11 mouse cellular contexts compared by ENCODE assay signal in the genomic region with DNA sequence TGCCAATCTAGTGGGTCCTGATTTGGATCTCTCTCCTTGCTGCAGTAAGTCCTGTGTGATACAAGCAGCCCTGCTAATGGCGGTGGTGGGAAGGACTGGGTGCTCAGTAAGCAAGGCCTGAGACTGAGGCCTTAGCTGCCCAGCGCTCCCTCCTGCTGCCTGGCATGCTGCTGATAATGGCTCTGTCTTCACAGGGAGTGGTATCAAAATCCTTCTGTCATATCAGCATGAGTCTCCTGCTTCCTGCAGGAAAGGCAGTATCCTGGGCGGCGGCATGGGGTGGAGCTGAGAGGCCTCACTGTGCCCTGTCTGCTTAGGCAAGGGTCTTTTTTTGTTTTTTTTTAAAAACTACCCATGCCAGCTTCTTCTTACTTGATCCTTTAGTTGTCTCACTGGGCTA. TPM values are rescaled to one million over a fixed set of nuclear protein-coding genes. Genes with fewer than 3 reads are reported as not detected.
DNase-seq lines count a peak whose midpoint lies in the region; ATAC-seq and TF ChIP-seq lines count a peak whose summit lies in the region.
"Had no signal": no experiment of that assay in that cellular context is flagged by ENCODE, and none has a peak within 500 bp of the region (broad histone marks: within the 10 kb centered on the region; RNA-seq: fewer than 3 reads in every experiment).

No protein-coding gene starts in this region.

- no peak for DNase-seq in heart, adult 2 months
- no peak for DNase-seq in midbrain, embryonic 14.5 days
- DNase-seq in embryo, embryonic 10 days (ENCODE audit: low spot score), result no peak
- no peak for DNase-seq in right cerebral cortex, postnatal 4 days
- DNase-seq: left cerebral cortex, postnatal 4 days; right cerebral cortex, postnatal 14 days had no signal

- H3K4me2 ChIP-seq in heart, embryonic 11.5 days, result no peak overlapping the region; the same call in 1 of the 2 replicates
- H3K4me2 ChIP-seq in midbrain, embryonic 14.5 days (ENCODE audit: low read length), result no peak overlapping the region
- H3K4me2 ChIP-seq in midbrain, embryonic 16.5 days (ENCODE audit: low read length), result no peak overlapping the region; the same call in 1 of the 2 replicates
- H3K4me2 ChIP-seq in liver, embryonic 12.5 days, result peak overlapping the region; percentile 25

- no peak for TF ChIP-seq EP300 in heart, adult 2 months (IDR thresholded peaks at IDR 0.05; ENCODE audit: insufficient read depth, low read depth, low read length)

- 42% methylated on average over 4 of the region's 4 CpGs for WGBS in heart, adult 2 months
- 23% methylated on average over 4 of the region's 4 CpGs for WGBS in heart, embryonic 11.5 days (ENCODE audit: insufficient replicate concordance)
- 65% methylated on average over 4 of the region's 4 CpGs for WGBS in midbrain, embryonic 14.5 days
- 68% methylated on average over 4 of the region's 4 CpGs for WGBS in midbrain, embryonic 16.5 days
- 10% methylated on average over 4 of the region's 4 CpGs for WGBS in liver, embryonic 12.5 days (ENCODE audit: insufficient replicate concordance)

- H3K4me1 ChIP-seq in heart, adult 2 months (ENCODE audit: control insufficient read depth, insufficient read depth, low read length), result peaks cover 35% of the 10 kb centered on the region
- peaks cover 50% of the 10 kb centered on the region for H3K4me1 ChIP-seq in heart, embryonic 11.5 days (ENCODE audit: control insufficient read depth, insufficient read depth, low read length)
- H3K4me1 ChIP-seq in midbrain, embryonic 14.5 days (ENCODE audit: control insufficient read depth, insufficient read depth, low read length), result peaks cover 51% of the 10 kb centered on the region
- peaks cover 54% of the 10 kb centered on the region for H3K4me1 ChIP-seq in midbrain, embryonic 16.5 days (ENCODE audit: control insufficient read depth, insufficient read depth, low read length)
- peaks cover 72% of the 10 kb centered on the region for H3K4me1 ChIP-seq in liver, embryonic 12.5 days

- H3K4me3 ChIP-seq in heart, adult 2 months, result no peak overlapping the region
- H3K4me3 ChIP-seq in heart, embryonic 11.5 days (ENCODE audit: low read depth, low read length), result no peak overlapping the region
- H3K4me3 ChIP-seq in midbrain, embryonic 14.5 days (replicated peaks; ENCODE audit: low read depth, low read length), result no peak overlapping the region
- no peak overlapping the region for H3K4me3 ChIP-seq in midbrain, embryonic 16.5 days (ENCODE audit: low read depth, low read length)
- H3K4me3 ChIP-seq in liver, embryonic 12.5 days, result no peak overlapping the region

- intact Hi-C loops in heart, adult 2 months (cut with DNase I), result no loop called here

- peaks cover 29% of the 10 kb centered on the region for H3K36me3 ChIP-seq in heart, adult 2 months (ENCODE audit: control insufficient read depth, insufficient read depth, low read length)
- no peaks in the 10 kb centered on the region for H3K36me3 ChIP-seq in heart, embryonic 11.5 days (ENCODE audit: control insufficient read depth, insufficient read depth, low read length)
- H3K36me3 ChIP-seq in midbrain, embryonic 14.5 days (ENCODE audit: control insufficient read depth, insufficient read depth, low read length), result no peaks in the 10 kb centered on the region
- H3K36me3 ChIP-seq in midbrain, embryonic 16.5 days (ENCODE audit: control insufficient read depth, insufficient read depth, low read length), result no peaks in the 10 kb centered on the region
- no peaks in the 10 kb centered on the region for H3K36me3 ChIP-seq in liver, embryonic 12.5 days

- no peaks in the 10 kb centered on the region for H3K27me3 ChIP-seq in heart, adult 2 months (ENCODE audit: control insufficient read depth, insufficient read depth, low read length)
- no peaks in the 10 kb centered on the region for H3K27me3 ChIP-seq in heart, embryonic 11.5 days (ENCODE audit: control insufficient read depth, insufficient read depth, low read length)
- no peaks in the 10 kb centered on the region for H3K27me3 ChIP-seq in midbrain, embryonic 14.5 days (ENCODE audit: control insufficient read depth, insufficient read depth, low read length)
- H3K27me3 ChIP-seq in midbrain, embryonic 16.5 days (ENCODE audit: control insufficient read depth, insufficient read depth, low read depth, low read length), result no peaks in the 10 kb centered on the region
- H3K27me3 ChIP-seq in liver, embryonic 12.5 days (replicated peaks), result 0 out of 2 replicates have a peak, but pooled peaks cover 9% of the 10 kb centered on the region

- no peak for TF ChIP-seq POLR2A in heart, adult 2 months (IDR thresholded peaks at IDR 0.05; ENCODE audit: insufficient read depth, low read depth, low read length)

- no peak overlapping the region for H3K9ac ChIP-seq in heart, adult 2 months (ENCODE audit: low read depth, low read length)
- H3K9ac ChIP-seq in heart, embryonic 11.5 days (ENCODE audit: low read depth, low read length), result no peak overlapping the region
- no peak overlapping the region for H3K9ac ChIP-seq in midbrain, embryonic 14.5 days (replicated peaks; ENCODE audit: low read length)
- H3K9ac ChIP-seq in midbrain, embryonic 16.5 days (ENCODE audit: low read depth, low read length), result no peak overlapping the region
- H3K9ac ChIP-seq in liver, embryonic 12.5 days, result no peak overlapping the region

- ATAC-seq in heart, embryonic 11.5 days (replicated peaks; ENCODE audit: insufficient number of reproducible peaks, low FRiP score, low TSS enrichment), result no peak; the same call in 1 of the 2 replicates
- ATAC-seq in midbrain, embryonic 14.5 days (ENCODE audit: low FRiP score, low TSS enrichment), result no peak
- no peak for ATAC-seq in midbrain, embryonic 16.5 days
- ATAC-seq in liver, embryonic 12.5 days, result peak; percentile 83
- peak; percentile 97 for ATAC-seq in megakaryocyte-erythroid progenitor cell, adult 5-6 weeks (replicated peaks; ENCODE audit: low FRiP score, low TSS enrichment, poor library complexity, severe bottlenecking)
- ATAC-seq: CD4-positive, CD25-positive, alpha-beta regulatory T cell, adult 4 months had no signal

- peaks cover 3% of the 10 kb centered on the region for H3K9me3 ChIP-seq in heart, embryonic 11.5 days (replicated peaks; ENCODE audit: control insufficient read depth, low read length)
- no peaks in the 10 kb centered on the region for H3K9me3 ChIP-seq in midbrain, embryonic 14.5 days (ENCODE audit: control insufficient read depth, low read length)
- H3K9me3 ChIP-seq in midbrain, embryonic 16.5 days (replicated peaks; ENCODE audit: control insufficient read depth, low read length, poor library complexity, severe bottlenecking), result no peaks in the 10 kb centered on the region
- H3K9me3 ChIP-seq in liver, embryonic 12.5 days (replicated peaks), result no peaks in the 10 kb centered on the region

- peaks cover 12% of the 10 kb centered on the region for H3K79me2 ChIP-seq in heart, adult 2 months (replicated peaks; ENCODE audit: control insufficient read depth, insufficient read depth, low read length)

- TF ChIP-seq CTCF in heart, adult 2 months (IDR thresholded peaks at IDR 0.05), result no peak

- peak overlapping the region; percentile 48 for H3K27ac ChIP-seq in heart, adult 2 months
- H3K27ac ChIP-seq in heart, embryonic 11.5 days (ENCODE audit: low read depth, low read length), result no peak overlapping the region
- 0 out of 2 replicates have a peak overlapping the region, but pooled peaks have one; percentile 20 for H3K27ac ChIP-seq in midbrain, embryonic 14.5 days (replicated peaks; ENCODE audit: low read depth, low read length)
- H3K27ac ChIP-seq in midbrain, embryonic 16.5 days (ENCODE audit: low read length), result no peak overlapping the region
- peak overlapping the region; percentile 54; the same call in 1 of the 2 replicates for H3K27ac ChIP-seq in liver, embryonic 12.5 days

RNA-seq across cellular contexts. Expression of gene Gnaq, which starts 9.2 kb away (rescaled TPM):
- total RNA-seq in heart, adult 2 months (2021), result 10 to 100 TPM; 23.1 to 23.4 TPM
- 8.4 and 14.5 TPM in 2 replicates for polyA plus RNA-seq in heart, adult 2 months (2012; rRNA removed)
- polyA plus RNA-seq in heart, embryonic 11.5 days (2014; fragmentation: Nextera tagmentation; extraction: Ambion mirVana), result 9.2 and 13.1 TPM in 2 replicates
- 52.7 and 86.7 TPM in 2 replicates for polyA plus RNA-seq in midbrain, embryonic 14.5 days (2014; fragmentation: Nextera tagmentation; extraction: Ambion mirVana)
- 115 and 126 TPM in 2 replicates for polyA plus RNA-seq in midbrain, embryonic 16.5 days (2015; fragmentation: Nextera tagmentation; extraction: Ambion mirVana)
- 5.6 and 5.8 TPM in 2 replicates for polyA plus RNA-seq in liver, embryonic 12.5 days (2016; fragmentation: Nextera tagmentation; extraction: Ambion mirVana)
- total RNA-seq in megakaryocyte-erythroid progenitor cell, adult 5-6 weeks (2014; fragmentation: Nextera tagmentation), result 15.8 and 20.8 TPM in 2 replicates
- total RNA-seq in megakaryocyte-erythroid progenitor cell, adult 5-6 weeks (2017), result 6.2 and 18.1 TPM in 2 replicates

Comparison
In these comparisons a context has a peak if more than half of its experiments do, and no peak if none do; other contexts are left out.
1. H3K27ac ChIP-seq: peak in heart, adult 2 months (single experiment), midbrain, embryonic 14.5 days (single experiment) and liver, embryonic 12.5 days (single experiment); none in heart, embryonic 11.5 days (single experiment) and midbrain, embryonic 16.5 days (single experiment).
2. ATAC-seq: peak in liver, embryonic 12.5 days (single experiment) and megakaryocyte-erythroid progenitor cell, adult 5-6 weeks (single experiment); none in heart, embryonic 11.5 days (single experiment), midbrain, embryonic 14.5 days (single experiment) and midbrain, embryonic 16.5 days (single experiment).